Mouse (Mus musculus): ENCODE data around the gene Insc.

- TF ChIP-seq CTCF (conservative IDR thresholded peaks at IDR 0.05 in 1 of 2, IDR thresholded peaks at IDR 0.05 in 1 of 2; ENCODE audit: low read depth in 2 of 2, low read length in 2 of 2), result no peak
- TF ChIP-seq POLR2A (IDR thresholded peaks at IDR 0.05; ENCODE audit: low read depth, low read length), result no peak
- no peak for TF ChIP-seq EP300 (IDR thresholded peaks at IDR 0.05; ENCODE audit: low read length)
Observed at GRCm38 (mm10) chr7:114808341-114808740, 64.8 kb downstream of the Insc start.

All from CH12.LX (cell line).